Mouse (Mus musculus) brain, adult 10 weeks (tissue): Measurements from ENCODE around the gene Bdkrb1. TPM values are rescaled to one million over a fixed set of nuclear protein-coding genes. Genes with fewer than 3 reads are reported as not detected.

ENCODE experiments used
- polyA plus RNA-seq: library from polyadenylated mRNA; stranded (reverse); fragments of 350-450 nt; fragmentation: Illumina TruSeq; extraction: RNeasy Lipid Tissue Mini Kit (QIAGEN cat#74804); gene quantifications from one replicate; pipeline ENCODE4 v1.2.3, GENCODE M21; 2015; ENCODE audit warnings: low read depth, low replicate concordance

The Bdkrb1 gene
- not detected for polyA plus RNA-seq

GRCm38 (mm10) chr12:105602581-105603210, at the start of gene Bdkrb1:
Gene Bdkrb1 (plus strand): TSS chr12:105603085.

DNA sequence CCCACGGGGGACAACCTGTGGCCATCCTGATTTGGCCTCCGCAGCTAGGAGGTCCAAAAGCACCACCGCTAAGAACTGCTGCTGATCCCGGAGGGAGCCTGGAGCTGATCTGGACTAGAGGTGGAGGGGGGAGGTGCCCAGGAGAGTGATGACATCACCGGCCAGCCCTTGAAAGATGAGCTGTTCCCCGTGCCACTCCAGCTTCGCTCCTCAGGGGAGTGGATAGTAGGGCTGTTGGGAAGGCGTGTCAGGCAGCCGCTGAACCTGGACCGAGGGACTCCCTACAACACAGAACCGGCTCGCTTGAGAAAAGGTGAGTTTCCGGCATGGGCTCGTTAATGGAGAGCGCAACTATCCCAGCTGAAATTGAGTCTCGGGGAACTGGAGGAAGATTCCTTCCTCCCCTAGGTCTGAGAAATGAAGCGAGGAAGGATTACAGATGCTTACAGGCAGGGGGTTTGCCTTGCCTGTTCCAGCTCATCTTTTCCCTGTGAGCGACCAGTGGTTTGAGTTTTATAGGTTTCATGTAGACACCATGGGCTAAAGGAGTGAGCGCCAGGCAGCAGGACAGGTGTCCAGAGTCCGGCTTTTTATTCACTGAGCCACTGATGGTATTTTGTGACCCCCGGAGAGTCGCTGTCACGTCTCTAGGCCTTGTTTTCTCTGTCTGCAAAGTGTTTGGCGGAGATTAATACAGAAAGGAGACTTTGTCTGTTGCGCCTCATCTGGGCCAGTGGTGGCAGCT, 39.8 kb upstream of the Bdkrb1 start, which contains the start of gene Bdkrb2:
Gene Bdkrb2, plus strand, starts transcription at position 291 of the 745 bp plus-strand sequence.

Other genes starting within 250 kb of the Bdkrb1 start
- gene D430019H16Rik, start 149.2 kb upstream of the Bdkrb1 start, polyA plus RNA-seq, result 52.9 TPM
- gene Bdkrb2, start 39.9 kb upstream of the Bdkrb1 start, polyA plus RNA-seq, result 0.48 TPM
- gene Gskip, start 81.7 kb downstream of the Bdkrb1 start, polyA plus RNA-seq, result 41.2 TPM
- 26.2 TPM for gene Atg2b, start 82.1 kb downstream of the Bdkrb1 start, polyA plus RNA-seq
- gene Ak7, start 102.9 kb downstream of the Bdkrb1 start, polyA plus RNA-seq, result 2.8 TPM
- gene Papola, start 181.6 kb downstream of the Bdkrb1 start, polyA plus RNA-seq, result 101 TPM